Mouse (Mus musculus) MEL (cell line): ENCODE measurements around the gene Pigh. TPM values are rescaled to one million over a fixed set of nuclear protein-coding genes. Genes with fewer than 3 reads are reported as not detected.

Experiments used
- DNase-seq: peaks from one replicate; pipeline ENCODE4 v3.0.0; 2011; ENCODE audit warnings: low read depth, low spot score
- H3K27ac ChIP-seq: 2 replicates; pipeline ENCODE4 v1.5.1; 2012; ENCODE audit warnings: low read depth, mild to moderate bottlenecking, control low read depth, low read length, moderate library complexity; ENCODE audit not compliant: control insufficient read depth
- H3K27me3 ChIP-seq, 2 experiments: fragments of 150-350 bp in 1 of 2; sonication (generic) in 1 of 2; 2 replicates each; pipeline ENCODE4 v1.6.1; 2012; ENCODE audit warnings: low read length in 2 of 2, mild to moderate bottlenecking in 2 of 2, improper control_type of control experiment in 1 of 2, moderate library complexity in 1 of 2; ENCODE audit not compliant: insufficient read depth in 2 of 2, control insufficient read depth in 1 of 2
- H3K36me3 ChIP-seq, 2 experiments: 2 replicates each; pipeline ENCODE4 v1.6.1; 2012 to 2014; ENCODE audit warnings: low read length in 2 of 2, improper control_type of control experiment in 1 of 2, inconsistent platforms in 1 of 2, mild to moderate bottlenecking in 1 of 2; ENCODE audit not compliant: insufficient read depth in 2 of 2, control insufficient read depth in 1 of 2
- H3K4me1 ChIP-seq, 2 experiments: fragments of 150-350 bp in 1 of 2; sonication (generic) in 1 of 2; 2 replicates each; pipeline ENCODE4 v1.6.1; 2012; ENCODE audit warnings: low read length in 2 of 2, improper control_type of control experiment in 1 of 2, mild to moderate bottlenecking in 1 of 2; ENCODE audit not compliant: insufficient read depth in 2 of 2, control insufficient read depth in 1 of 2
- H3K4me3 ChIP-seq, 2 experiments: fragments of 150-350 bp in 1 of 2; sonication (generic) in 1 of 2; 2 replicates each; pipeline ENCODE4 v1.5.1; 2012; ENCODE audit warnings: low read depth in 2 of 2, low read length in 2 of 2, mild to moderate bottlenecking in 2 of 2, moderate library complexity in 2 of 2, control low read depth in 1 of 2, improper control_type of control experiment in 1 of 2; ENCODE audit not compliant: control insufficient read depth in 1 of 2, insufficient read depth in 1 of 2
- H3K79me2 ChIP-seq: 2 replicates; pipeline ENCODE4 v1.6.1; 2012; ENCODE audit warnings: mild to moderate bottlenecking, low read length, moderate library complexity; ENCODE audit not compliant: control insufficient read depth, poor library complexity, insufficient read depth
- H3K9ac ChIP-seq: 2 replicates; pipeline ENCODE4 v1.6.1; 2012; ENCODE audit warnings: low read depth, mild to moderate bottlenecking, control low read depth, low read length, moderate library complexity; ENCODE audit not compliant: control insufficient read depth, poor library complexity, severe bottlenecking
- H3K9me3 ChIP-seq: fragments of 150-350 bp; sonication (generic); replicated peaks from 2 replicates; pipeline ENCODE4 v1.6.1; 2012; ENCODE audit warnings: mild to moderate bottlenecking, low read length, improper control_type of control experiment, moderate library complexity; ENCODE audit not compliant: insufficient read depth
- BHLHE40 ChIP-seq: IDR thresholded peaks from 2 replicates; pipeline ENCODE4 v1.6.1; 2012; ENCODE audit warnings: low read depth, mild to moderate bottlenecking, inconsistent platforms, low read length, improper control_type of control experiment, borderline replicate concordance
- CHD1 ChIP-seq: IDR thresholded peaks from 2 replicates; pipeline ENCODE4 v1.6.1; 2012; ENCODE audit warnings: low read depth, mild to moderate bottlenecking, inconsistent platforms, low read length, improper control_type of control experiment
- CHD2 ChIP-seq: IDR thresholded peaks from 2 replicates; pipeline ENCODE4 v1.6.1; 2011; ENCODE audit warnings: low read length, improper control_type of control experiment
- CTCF ChIP-seq, 3 experiments: IDR thresholded peaks in 2 of 3; conservative IDR thresholded peaks in 1 of 3; 2 replicates each; pipeline ENCODE4 v1.5.1; 2011 to 2012; ENCODE audit warnings: low read length in 3 of 3, low read depth in 2 of 3, mild to moderate bottlenecking in 2 of 3, improper control_type of control experiment in 1 of 3, inconsistent platforms in 1 of 3, mixed read lengths in 1 of 3, moderate library complexity in 1 of 3; ENCODE audit not compliant: control insufficient read depth in 1 of 3, insufficient read depth in 1 of 3, poor library complexity in 1 of 3, severe bottlenecking in 1 of 3
- E2F4 ChIP-seq: IDR thresholded peaks from 2 replicates; pipeline ENCODE4 v1.6.1; 2011; ENCODE audit warnings: low read depth, low read length, improper control_type of control experiment, borderline replicate concordance
- ELF1 ChIP-seq: IDR thresholded peaks from 2 replicates; pipeline ENCODE4 v1.6.1; 2014; ENCODE audit warnings: low read depth, mild to moderate bottlenecking, inconsistent platforms, low read length, improper control_type of control experiment, moderate library complexity
- ETS1 ChIP-seq: IDR thresholded peaks from 2 replicates; pipeline ENCODE4 v1.6.1; 2012; ENCODE audit warnings: low read depth, mild to moderate bottlenecking, inconsistent platforms, low read length, improper control_type of control experiment, moderate library complexity
- MAFK ChIP-seq: IDR thresholded peaks from 2 replicates; pipeline ENCODE4 v1.6.1; 2011; ENCODE audit warnings: low read depth, mild to moderate bottlenecking, low read length, improper control_type of control experiment, borderline replicate concordance
- MAX ChIP-seq: IDR thresholded peaks from 2 replicates; pipeline ENCODE4 v1.6.1; 2011; ENCODE audit warnings: low read length, improper control_type of control experiment
- MYB ChIP-seq: IDR thresholded peaks from 2 replicates; pipeline ENCODE4 v1.6.1; 2011; ENCODE audit warnings: mild to moderate bottlenecking, low read depth, low read length, improper control_type of control experiment
- MYC ChIP-seq: IDR thresholded peaks from 2 replicates; pipeline ENCODE4 v1.6.1; 2011; ENCODE audit warnings: low read depth, mild to moderate bottlenecking, low read length, improper control_type of control experiment, moderate library complexity
- NELFE ChIP-seq: IDR thresholded peaks from 2 replicates; pipeline ENCODE4 v1.6.1; 2011; ENCODE audit warnings: low read depth, low read length, improper control_type of control experiment
- POLR2AphosphoS2 ChIP-seq: IDR thresholded peaks from 2 replicates; pipeline ENCODE4 v1.6.1; 2011; ENCODE audit warnings: low read length, improper control_type of control experiment
- RAD21 ChIP-seq: IDR thresholded peaks from 2 replicates; pipeline ENCODE4 v1.6.1; 2011; ENCODE audit warnings: mild to moderate bottlenecking, low read depth, low read length, improper control_type of control experiment
- SMC3 ChIP-seq: IDR thresholded peaks from 2 replicates; pipeline ENCODE4 v1.6.1; 2011; ENCODE audit warnings: low read depth, low read length, improper control_type of control experiment
- TBP ChIP-seq: IDR thresholded peaks from 2 replicates; pipeline ENCODE4 v1.8.0; 2011; ENCODE audit warnings: low read depth, low read length, improper control_type of control experiment
- USF1 ChIP-seq: IDR thresholded peaks from 2 replicates; pipeline ENCODE4 v1.6.1; 2014; ENCODE audit warnings: low read depth, mild to moderate bottlenecking, inconsistent platforms, low read length, improper control_type of control experiment, moderate library complexity
- ZC3H11A ChIP-seq: IDR thresholded peaks from 2 replicates; pipeline ENCODE4 v1.6.1; 2012; ENCODE audit warnings: low read depth, mild to moderate bottlenecking, inconsistent platforms, low read length, improper control_type of control experiment
- ZKSCAN1 ChIP-seq: IDR thresholded peaks from 2 replicates; pipeline ENCODE4 v1.6.1; 2012; ENCODE audit warnings: low read depth, mild to moderate bottlenecking, inconsistent platforms, low read length, improper control_type of control experiment, moderate library complexity
- polyA plus RNA-seq, 2 experiments: library from polyadenylated mRNA; stranded (reverse) in 1 of 2; unstranded in 1 of 2; fragments of >175 nt in 1 of 2; fragments of >200 nt in 1 of 2; gene quantifications; 2 replicates each; pipeline versions ENCODE4 v1.2.1 to v1.2.4; 2012; ENCODE audit warnings: low replicate concordance in 2 of 2, low read depth in 1 of 2; ENCODE audit not compliant: insufficient read length in 2 of 2, insufficient read depth in 1 of 2, missing spikeins in 1 of 2
- total RNA-seq: library from RNA; depleted of rRNA; stranded (reverse); fragments of 300-350 nt; gene quantifications from 2 replicates; pipeline ENCODE4 v1.2.3, GENCODE M21; 2012

Pigh gene
- total and polyA plus RNA-seq, 3 experiments = 7.2 to 9.5 TPM; not detected in 1

GRCm38 (mm10) chr12:79104544-79104943, 15.1 kb upstream of the Pigh start:
- Histone ChIP-seq H3K27me3 (peaks cover 3 to 7% of the 10 kb centered on the region in 2 experiments), H3K9ac (no peak overlapping the region), H3K36me3 (no peaks in the 10 kb centered on the region), H3K9me3 (no peaks in the 10 kb centered on the region), H3K4me3 (no peak overlapping the region), H3K79me2 (no peaks in the 10 kb centered on the region), H3K4me1 (no peaks in the 10 kb centered on the region), H3K27ac (no peak overlapping the region)
- TF ChIP-seq CTCF (IDR thresholded peaks at IDR 0.05 in 2 of 3, conservative IDR thresholded peaks at IDR 0.05 in 1 of 3; ENCODE audit: control insufficient read depth in 1 of 3, insufficient read depth in 1 of 3, low read depth in 2 of 3, low read length in 3 of 3, poor library complexity in 1 of 3, severe bottlenecking in 1 of 3) (peak in 2 of 3 experiments; percentile 16 to 32; a peak in 3 of 6 replicates), RAD21 (peak; percentile 9), ZKSCAN1 (no peak), SMC3 (0 out of 2 replicates have a peak, but pooled peaks have one; percentile 14)
- DNase-seq = peak; percentile 47

DNA sequence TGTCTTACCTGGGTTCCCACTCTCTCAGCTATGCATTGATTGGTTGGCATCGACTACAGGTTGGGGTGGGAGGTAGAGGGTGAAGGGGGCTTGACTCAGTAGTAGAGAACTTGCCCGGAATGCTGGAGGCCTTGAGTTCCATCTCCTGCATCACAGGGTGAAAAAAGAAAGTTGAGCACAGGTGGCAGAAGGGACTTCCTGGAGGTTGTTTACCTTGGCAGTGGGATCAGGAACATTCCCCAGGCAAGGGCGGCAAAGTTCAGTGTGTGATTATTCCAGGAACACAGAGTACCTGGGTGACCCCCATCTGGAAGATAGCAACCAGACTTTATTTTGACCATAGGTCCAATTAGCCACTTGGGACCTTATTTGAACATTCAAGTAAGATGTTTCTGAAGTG, 14.3 kb upstream of the Pigh start:
- TF ChIP-seq E2F4 = no peak
- no peak for TF ChIP-seq MAFK
- no peak for TF ChIP-seq CHD1
- TF ChIP-seq ETS1 = no peak
- TF ChIP-seq MAX = no peak
- no peak for TF ChIP-seq CTCF (IDR thresholded peaks at IDR 0.05 in 2 of 3, conservative IDR thresholded peaks at IDR 0.05 in 1 of 3; ENCODE audit: control insufficient read depth in 1 of 3, insufficient read depth in 1 of 3, low read depth in 2 of 3, low read length in 3 of 3, poor library complexity in 1 of 3, severe bottlenecking in 1 of 3)
- no peak for TF ChIP-seq NELFE
- TF ChIP-seq CHD2 = no peak
- no peak for TF ChIP-seq USF1
- TF ChIP-seq TBP = no peak
- TF ChIP-seq POLR2AphosphoS2 = no peak
- no peak for TF ChIP-seq ELF1
- no peak for TF ChIP-seq BHLHE40
- TF ChIP-seq ZC3H11A = no peak
- no peak for TF ChIP-seq MYB
- no peak for TF ChIP-seq MYC
- no peak overlapping the region for H3K9ac ChIP-seq
- H3K36me3 ChIP-seq = no peaks in the 10 kb centered on the region
- H3K4me3 ChIP-seq = no peak overlapping the region
- H3K9me3 ChIP-seq = no peaks in the 10 kb centered on the region
- H3K27me3 ChIP-seq = peaks cover 3 to 7% of the 10 kb centered on the region in 2 experiments
- no peaks in the 10 kb centered on the region for H3K4me1 ChIP-seq
- DNase-seq = no peak
- no peak overlapping the region for H3K27ac ChIP-seq
- no peaks in the 10 kb centered on the region for H3K79me2 ChIP-seq
